Mouse (Mus musculus): ENCODE data around the gene Babam2. TPM values are rescaled to one million over a fixed set of nuclear protein-coding genes. Genes with fewer than 3 reads are reported as not detected.
A peak's percentile ranks its signal among the peaks of the same experiment; 100 is the strongest.

Gene Babam2
- total RNA-seq, 2 experiments from 2014 or later: 39.5 to 41.2 TPM

- DNase-seq (ENCODE audit: low spot score in 2 of 2): no peak
Measured at GRCm38 (mm10) chr5:31876216-31876974, 178.9 kb downstream of the Babam2 start.

GRCm38 (mm10) chr5:31880457-31880856 is 183.0 kb downstream of the Babam2 start:
- DNase-seq (ENCODE audit: low spot score in 2 of 2): no peak

- DNase-seq (ENCODE audit: low spot score in 2 of 2): no peak
Measured at GRCm38 (mm10) chr5:31882297-31882696, 184.8 kb downstream of the Babam2 start.

- no peak for DNase-seq (ENCODE audit: low spot score in 2 of 2)
Measured at GRCm38 (mm10) chr5:31884962-31885361, 187.5 kb downstream of the Babam2 start.

GRCm38 (mm10) chr5:31887590-31887989 is 190.1 kb downstream of the Babam2 start:
- no peak for DNase-seq (ENCODE audit: low spot score in 2 of 2)

GRCm38 (mm10) chr5:31888341-31888740 is 190.9 kb downstream of the Babam2 start:
- no peak for DNase-seq (ENCODE audit: low spot score in 2 of 2)

- DNase-seq (ENCODE audit: low spot score in 2 of 2): no peak
Measured at GRCm38 (mm10) chr5:31892631-31893030, 195.1 kb downstream of the Babam2 start.

- no peak for DNase-seq (ENCODE audit: low spot score in 2 of 2)
Measured at GRCm38 (mm10) chr5:31899901-31900300, 202.4 kb downstream of the Babam2 start.

GRCm38 (mm10) chr5:31902144-31902543 is 204.7 kb downstream of the Babam2 start:
- DNase-seq (ENCODE audit: low spot score in 2 of 2): no peak

- DNase-seq (ENCODE audit: low spot score in 2 of 2): no peak
Measured at GRCm38 (mm10) chr5:31902891-31903290, 205.4 kb downstream of the Babam2 start.

GRCm38 (mm10) chr5:31904968-31905683 is 207.6 kb downstream of the Babam2 start:
- DNase-seq (ENCODE audit: low spot score in 2 of 2): no peak

GRCm38 (mm10) chr5:31905808-31906207 is 208.3 kb downstream of the Babam2 start:
- DNase-seq (ENCODE audit: low spot score in 2 of 2): no peak

- no peak for DNase-seq (ENCODE audit: low spot score in 2 of 2)
Measured at GRCm38 (mm10) chr5:31906286-31906951, 208.9 kb downstream of the Babam2 start.

- DNase-seq (ENCODE audit: low spot score in 2 of 2): no peak
Measured at GRCm38 (mm10) chr5:31907959-31908358, 210.5 kb downstream of the Babam2 start.

- no peak for DNase-seq (ENCODE audit: low spot score in 2 of 2)
Measured at GRCm38 (mm10) chr5:31908818-31909217, 211.3 kb downstream of the Babam2 start.

GRCm38 (mm10) chr5:31916241-31916640 is 218.8 kb downstream of the Babam2 start:
- no peak for DNase-seq (ENCODE audit: low spot score in 2 of 2)

GRCm38 (mm10) chr5:31918566-31918965 is 221.1 kb downstream of the Babam2 start:
- no peak for DNase-seq (ENCODE audit: low spot score in 2 of 2)

- no peak for DNase-seq (ENCODE audit: low spot score in 2 of 2)
Measured at GRCm38 (mm10) chr5:31920129-31920528, 222.6 kb downstream of the Babam2 start.

GRCm38 (mm10) chr5:31920890-31921289 is 223.4 kb downstream of the Babam2 start:
- DNase-seq (ENCODE audit: low spot score in 2 of 2): no peak

GRCm38 (mm10) chr5:31924075-31924474 is 226.6 kb downstream of the Babam2 start:
- no peak for DNase-seq (ENCODE audit: low spot score in 2 of 2)

GRCm38 (mm10) chr5:31926551-31926950 is 229.1 kb downstream of the Babam2 start:
- DNase-seq (ENCODE audit: low spot score in 2 of 2): peak in 1 of 2 experiments; percentile 31

GRCm38 (mm10) chr5:31929007-31929406 is 231.5 kb downstream of the Babam2 start:
- peak; percentile 32 to 43 for DNase-seq (ENCODE audit: low spot score in 2 of 2)
